Mouse (Mus musculus): ENCODE results near the gene Gipc2. TPM values are rescaled to one million over a fixed set of nuclear protein-coding genes. Genes with fewer than 3 reads are reported as not detected.

Gene Gipc2
- polyA plus RNA-seq, 1 experiment from 2014 or later, result 3.1 TPM

DNA sequence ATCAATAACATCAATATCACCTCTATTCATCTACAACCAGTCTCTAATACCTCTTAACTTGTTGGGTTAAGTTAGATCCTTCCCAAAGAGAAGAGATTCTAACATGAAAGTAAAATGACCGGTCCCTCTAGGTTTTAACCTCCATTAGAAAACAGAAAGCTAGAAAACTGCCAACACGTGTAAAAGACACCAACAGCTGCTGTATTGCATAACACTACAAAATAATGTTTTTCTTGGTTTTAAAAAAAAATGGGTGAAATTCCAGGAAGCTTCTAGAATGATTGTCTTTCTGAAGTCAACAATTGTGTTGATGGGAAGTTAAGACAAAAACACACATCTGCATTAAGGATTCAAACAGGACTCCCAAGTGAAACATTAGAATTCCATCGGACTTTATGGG, 119.1 kb downstream of the Gipc2 start:
- no peaks in the 10 kb centered on the region for H3K9me3 ChIP-seq (replicated peaks; ENCODE audit: control insufficient read depth, low read length)
- DNase-seq (ENCODE audit: low spot score) (no peak), ATAC-seq (no peak)
- H3K4me3 ChIP-seq (ENCODE audit: low read depth, low read length), result no peak overlapping the region
- WGBS, result 86% methylated on average over 3 of the region's 3 CpGs
- H3K9ac ChIP-seq (ENCODE audit: low read length), result no peak overlapping the region
- H3K36me3 ChIP-seq (ENCODE audit: control insufficient read depth, insufficient read depth, low read length), result no peaks in the 10 kb centered on the region
- no peak overlapping the region for H3K27ac ChIP-seq (ENCODE audit: low read depth, low read length)
- H3K4me1 ChIP-seq (ENCODE audit: control insufficient read depth, insufficient read depth, low read length), result no peaks in the 10 kb centered on the region
- H3K27me3 ChIP-seq (replicated peaks; ENCODE audit: control insufficient read depth, insufficient read depth, low read length), result no peaks in the 10 kb centered on the region
- H3K4me2 ChIP-seq (ENCODE audit: low read length), result no peak overlapping the region

Other genes starting within 250 kb of the Gipc2 start
- 21.6 and 28.2 TPM in 2 replicates for gene Dnajb4, start 44.1 kb upstream of the Gipc2 start, polyA plus RNA-seq (2014; fragmentation: Nextera tagmentation; extraction: Ambion mirVana)
- gene Fubp1, start 44.2 kb upstream of the Gipc2 start, polyA plus RNA-seq (2014; fragmentation: Nextera tagmentation; extraction: Ambion mirVana), result 292 and 293 TPM in 2 replicates
- 1.8 TPM in 2 replicates for gene Nexn, start 100.1 kb upstream of the Gipc2 start, polyA plus RNA-seq (2014; fragmentation: Nextera tagmentation; extraction: Ambion mirVana)
- 19.4 and 19.8 TPM in 2 replicates for gene Miga1, start 174.2 kb upstream of the Gipc2 start, polyA plus RNA-seq (2014; fragmentation: Nextera tagmentation; extraction: Ambion mirVana)
- 85.4 and 97.3 TPM in 2 replicates for gene Usp33, start 180.2 kb upstream of the Gipc2 start, polyA plus RNA-seq (2014; fragmentation: Nextera tagmentation; extraction: Ambion mirVana)
- gene Zzz3, start 229.2 kb upstream of the Gipc2 start, polyA plus RNA-seq (2014; fragmentation: Nextera tagmentation; extraction: Ambion mirVana), result 42.1 and 44.0 TPM in 2 replicates

Data from forebrain, embryonic 14.5 days (tissue).